Mouse (Mus musculus): Measurements from ENCODE around the gene Bmp6.

GRCm38 (mm10) chr13:38318418-38318817 lies 26.5 kb upstream of the Bmp6 start:
- TF ChIP-seq EP300 (IDR thresholded peaks at IDR 0.05; ENCODE audit: low read depth) (no peak), CTCF (IDR thresholded peaks at IDR 0.05; ENCODE audit: low read depth) (no peak)

Data from heart, postnatal 0 days (tissue).